Mouse (Mus musculus): ENCODE data around the gene Ankrd28. TPM values are rescaled to one million over a fixed set of nuclear protein-coding genes. Genes with fewer than 3 reads are reported as not detected.
A peak's percentile ranks its signal among the peaks of the same experiment; 100 is the strongest.

The Ankrd28 gene
- polyA plus RNA-seq, 1 experiment from 2014 or later: 9.4 TPM

GRCm38 (mm10) chr14:31800976-31801375 lies 29.5 kb downstream of the Ankrd28 start:
- Histone ChIP-seq H3K27me3 (ENCODE audit: control insufficient read depth, insufficient read depth, low read depth, low read length) (no peaks in the 10 kb centered on the region), H3K9ac (ENCODE audit: low read depth, low read length) (no peak overlapping the region), H3K36me3 (ENCODE audit: control insufficient read depth, insufficient read depth, low read length) (no peaks in the 10 kb centered on the region), H3K4me1 (ENCODE audit: control insufficient read depth, insufficient read depth, low read length) (peaks cover under 1% of the 10 kb centered on the region; the same call in 1 of the 2 replicates), H3K27ac (ENCODE audit: low read length) (no peak overlapping the region), H3K4me3 (ENCODE audit: low read depth, low read length) (no peak overlapping the region), H3K4me2 (ENCODE audit: low read length) (no peak overlapping the region), H3K9me3 (replicated peaks; ENCODE audit: control insufficient read depth, low read length, poor library complexity, severe bottlenecking) (no peaks in the 10 kb centered on the region)
- 88% methylated on average over 7 of the region's 7 CpGs for WGBS
- no peak for ATAC-seq

- 91% methylated on average over 5 of the region's 5 CpGs for WGBS
These were observed 30.0 kb downstream of the Ankrd28 start for GRCm38 (mm10) chr14:31800446-31800845.

GRCm38 (mm10) chr14:31798937-31799336 lies 31.5 kb downstream of the Ankrd28 start:
- Histone ChIP-seq H3K27me3 (ENCODE audit: control insufficient read depth, insufficient read depth, low read depth, low read length) (no peaks in the 10 kb centered on the region), H3K27ac (ENCODE audit: low read length) (no peak overlapping the region), H3K4me2 (ENCODE audit: low read length) (no peak overlapping the region), H3K9me3 (replicated peaks; ENCODE audit: control insufficient read depth, low read length, poor library complexity, severe bottlenecking) (no peaks in the 10 kb centered on the region), H3K4me1 (ENCODE audit: control insufficient read depth, insufficient read depth, low read length) (peaks cover 11% of the 10 kb centered on the region), H3K4me3 (ENCODE audit: low read depth, low read length) (no peak overlapping the region), H3K36me3 (ENCODE audit: control insufficient read depth, insufficient read depth, low read length) (no peaks in the 10 kb centered on the region), H3K9ac (ENCODE audit: low read depth, low read length) (no peak overlapping the region)
- WGBS: 64% methylated on average over 10 of the region's 10 CpGs
- ATAC-seq: no peak

More at GRCm38 (mm10) chr14:31800446-31800845, 30.0 kb downstream of the Ankrd28 start:
- Histone ChIP-seq H3K27me3 (ENCODE audit: control insufficient read depth, insufficient read depth, low read depth, low read length) (no peaks in the 10 kb centered on the region), H3K9ac (ENCODE audit: low read depth, low read length) (no peak overlapping the region), H3K27ac (ENCODE audit: low read length) (no peak overlapping the region), H3K4me1 (ENCODE audit: control insufficient read depth, insufficient read depth, low read length) (peaks cover 5% of the 10 kb centered on the region; the same call in 1 of the 2 replicates), H3K4me2 (ENCODE audit: low read length) (no peak overlapping the region), H3K9me3 (replicated peaks; ENCODE audit: control insufficient read depth, low read length, poor library complexity, severe bottlenecking) (no peaks in the 10 kb centered on the region), H3K4me3 (ENCODE audit: low read depth, low read length) (no peak overlapping the region), H3K36me3 (ENCODE audit: control insufficient read depth, insufficient read depth, low read length) (no peaks in the 10 kb centered on the region)
- ATAC-seq: no peak

- no peak overlapping the region for H3K4me2 ChIP-seq (ENCODE audit: low read length)
- H3K36me3 ChIP-seq (ENCODE audit: control insufficient read depth, insufficient read depth, low read length): no peaks in the 10 kb centered on the region
- H3K4me1 ChIP-seq (ENCODE audit: control insufficient read depth, insufficient read depth, low read length): peaks cover 11% of the 10 kb centered on the region
- no peaks in the 10 kb centered on the region for H3K27me3 ChIP-seq (ENCODE audit: control insufficient read depth, insufficient read depth, low read depth, low read length)
- H3K4me3 ChIP-seq (ENCODE audit: low read depth, low read length): no peak overlapping the region
- no peak overlapping the region for H3K27ac ChIP-seq (ENCODE audit: low read length)
- no peaks in the 10 kb centered on the region for H3K9me3 ChIP-seq (replicated peaks; ENCODE audit: control insufficient read depth, low read length, poor library complexity, severe bottlenecking)
- ATAC-seq: no peak
- WGBS: 32% methylated on average over 1 of the region's 1 CpGs
- no peak overlapping the region for H3K9ac ChIP-seq (ENCODE audit: low read depth, low read length)
These were observed 34.9 kb downstream of the Ankrd28 start for GRCm38 (mm10) chr14:31795535-31795934.

GRCm38 (mm10) chr14:31794776-31795126 lies 35.7 kb downstream of the Ankrd28 start:
- Histone ChIP-seq H3K27ac (ENCODE audit: low read length) (no peak overlapping the region), H3K4me1 (ENCODE audit: control insufficient read depth, insufficient read depth, low read length) (peaks cover 11% of the 10 kb centered on the region), H3K9ac (ENCODE audit: low read depth, low read length) (no peak overlapping the region), H3K4me2 (ENCODE audit: low read length) (no peak overlapping the region), H3K9me3 (replicated peaks; ENCODE audit: control insufficient read depth, low read length, poor library complexity, severe bottlenecking) (no peaks in the 10 kb centered on the region), H3K4me3 (ENCODE audit: low read depth, low read length) (no peak overlapping the region), H3K36me3 (ENCODE audit: control insufficient read depth, insufficient read depth, low read length) (no peaks in the 10 kb centered on the region), H3K27me3 (ENCODE audit: control insufficient read depth, insufficient read depth, low read depth, low read length) (no peaks in the 10 kb centered on the region)
- 22% methylated on average over 1 of the region's 1 CpGs for WGBS
- ATAC-seq: peak; percentile 78; the same call in 1 of the 2 replicates

GRCm38 (mm10) chr14:31793979-31794775 lies 36.3 kb downstream of the Ankrd28 start:
- H3K4me2 ChIP-seq (ENCODE audit: low read length): no peak overlapping the region
- no peaks in the 10 kb centered on the region for H3K9me3 ChIP-seq (replicated peaks; ENCODE audit: control insufficient read depth, low read length, poor library complexity, severe bottlenecking)
- no peaks in the 10 kb centered on the region for H3K27me3 ChIP-seq (ENCODE audit: control insufficient read depth, insufficient read depth, low read depth, low read length)
- no peak overlapping the region for H3K4me3 ChIP-seq (ENCODE audit: low read depth, low read length)
- no peaks in the 10 kb centered on the region for H3K36me3 ChIP-seq (ENCODE audit: control insufficient read depth, insufficient read depth, low read length)
- H3K27ac ChIP-seq (ENCODE audit: low read length): no peak overlapping the region
- peak; percentile 93 for ATAC-seq
- no peak overlapping the region; the same call in 1 of the 2 replicates for H3K9ac ChIP-seq (ENCODE audit: low read depth, low read length)
- peaks cover 11% of the 10 kb centered on the region for H3K4me1 ChIP-seq (ENCODE audit: control insufficient read depth, insufficient read depth, low read length)
- WGBS: 68% methylated on average over 4 of the region's 4 CpGs

GRCm38 (mm10) chr14:31790797-31791196 lies 39.7 kb downstream of the Ankrd28 start:
- Histone ChIP-seq H3K36me3 (ENCODE audit: control insufficient read depth, insufficient read depth, low read length) (no peaks in the 10 kb centered on the region), H3K4me2 (ENCODE audit: low read length) (no peak overlapping the region), H3K4me1 (ENCODE audit: control insufficient read depth, insufficient read depth, low read length) (peaks cover 11% of the 10 kb centered on the region), H3K27me3 (ENCODE audit: control insufficient read depth, insufficient read depth, low read depth, low read length) (no peaks in the 10 kb centered on the region), H3K27ac (ENCODE audit: low read length) (no peak overlapping the region), H3K4me3 (ENCODE audit: low read depth, low read length) (no peak overlapping the region), H3K9ac (ENCODE audit: low read depth, low read length) (no peak overlapping the region), H3K9me3 (replicated peaks; ENCODE audit: control insufficient read depth, low read length, poor library complexity, severe bottlenecking) (no peaks in the 10 kb centered on the region)
- WGBS: 68% methylated on average over 1 of the region's 1 CpGs
- no peak for ATAC-seq

GRCm38 (mm10) chr14:31786906-31787305 lies 43.5 kb downstream of the Ankrd28 start:
- Histone ChIP-seq H3K4me1 (ENCODE audit: control insufficient read depth, insufficient read depth, low read length) (peaks cover 7% of the 10 kb centered on the region), H3K4me2 (ENCODE audit: low read length) (no peak overlapping the region), H3K27me3 (ENCODE audit: control insufficient read depth, insufficient read depth, low read depth, low read length) (no peaks in the 10 kb centered on the region), H3K9me3 (replicated peaks; ENCODE audit: control insufficient read depth, low read length, poor library complexity, severe bottlenecking) (no peaks in the 10 kb centered on the region), H3K27ac (ENCODE audit: low read length) (no peak overlapping the region), H3K4me3 (ENCODE audit: low read depth, low read length) (no peak overlapping the region), H3K9ac (ENCODE audit: low read depth, low read length) (no peak overlapping the region), H3K36me3 (ENCODE audit: control insufficient read depth, insufficient read depth, low read length) (no peaks in the 10 kb centered on the region)
- ATAC-seq: no peak
- WGBS: 53% methylated on average over 2 of the region's 2 CpGs

- H3K4me1 ChIP-seq (ENCODE audit: control insufficient read depth, insufficient read depth, low read length): peaks cover 19% of the 10 kb centered on the region
- no peak overlapping the region for H3K4me2 ChIP-seq (ENCODE audit: low read length)
- no peak for ATAC-seq
- H3K4me3 ChIP-seq (ENCODE audit: low read depth, low read length): no peak overlapping the region
- no peak overlapping the region for H3K9ac ChIP-seq (ENCODE audit: low read depth, low read length)
- no peak overlapping the region for H3K27ac ChIP-seq (ENCODE audit: low read length)
- H3K27me3 ChIP-seq (ENCODE audit: control insufficient read depth, insufficient read depth, low read depth, low read length): no peaks in the 10 kb centered on the region
- no peaks in the 10 kb centered on the region for H3K36me3 ChIP-seq (ENCODE audit: control insufficient read depth, insufficient read depth, low read length)
- H3K9me3 ChIP-seq (replicated peaks; ENCODE audit: control insufficient read depth, low read length, poor library complexity, severe bottlenecking): no peaks in the 10 kb centered on the region
These were observed 44.8 kb downstream of the Ankrd28 start for GRCm38 (mm10) chr14:31785681-31786080.
